Mouse (Mus musculus) retina, postnatal 1 day (tissue): ENCODE data around the gene Bhlhe40.

Source experiments
- DNase-seq: peaks from one replicate; pipeline ENCODE4 v3.0.0-alpha.2; 2012

Bhlhe40 gene

DNA sequence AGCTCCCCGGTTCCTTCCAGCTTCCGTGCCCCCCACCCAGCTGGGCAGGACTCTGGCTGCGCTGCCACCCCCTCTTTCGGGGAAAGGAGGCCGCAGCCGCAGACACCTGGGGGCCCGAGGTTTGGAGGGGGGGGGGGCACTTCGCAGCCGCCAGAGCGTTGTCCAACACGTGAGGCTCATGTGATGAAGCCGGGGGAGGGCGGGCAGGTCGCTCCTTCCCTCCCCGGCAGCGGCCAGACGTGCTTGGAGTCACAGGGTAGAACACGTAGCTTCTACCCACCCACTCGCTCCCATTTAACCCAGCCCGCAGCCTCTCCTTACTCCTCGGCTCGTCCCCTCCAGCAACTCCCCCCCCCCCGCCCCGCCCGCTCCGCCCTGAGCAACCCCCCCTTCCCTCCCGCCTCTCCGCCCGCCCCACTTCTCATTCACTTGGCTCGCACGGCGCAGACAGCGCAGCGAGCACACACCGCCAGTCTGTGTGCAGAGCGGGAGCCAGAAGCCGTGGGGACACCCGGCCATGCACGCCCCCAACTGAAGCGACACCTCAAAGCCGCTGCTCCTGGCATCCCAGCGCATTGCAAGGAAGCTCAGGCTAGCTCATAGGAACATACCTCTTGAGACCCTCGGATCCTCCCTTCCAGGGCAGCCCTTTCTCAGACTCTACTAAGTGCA lies at the start of gene Bhlhe40:
Bhlhe40 (plus strand) TSS at position 424 of the 672 bp plus-strand sequence.
- DNase-seq, result peak; percentile 84

DNA sequence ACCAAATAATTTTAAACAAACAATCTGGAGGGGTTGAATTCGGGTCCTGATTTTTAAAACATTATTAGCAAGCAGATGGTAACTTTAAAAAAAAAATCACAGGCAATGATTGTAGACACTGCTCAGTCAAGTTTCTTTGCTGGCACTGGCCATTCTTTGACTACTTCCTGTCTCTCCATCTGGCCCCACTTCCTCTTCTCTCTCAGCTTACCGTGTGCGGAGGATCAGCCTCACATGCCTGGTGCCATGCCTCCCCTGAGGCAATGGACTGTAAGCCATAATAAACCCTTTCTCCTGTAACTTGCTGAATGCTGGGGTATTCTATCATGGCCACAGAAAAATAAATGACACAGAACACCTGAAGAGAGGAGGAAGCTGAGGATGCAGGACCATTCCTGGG lies 48.8 kb upstream of the Bhlhe40 start:
- DNase-seq, result no peak

- no peak for DNase-seq
These were observed 42.4 kb upstream of the Bhlhe40 start for GRCm38 (mm10) chr6:108618025-108618424.

DNA sequence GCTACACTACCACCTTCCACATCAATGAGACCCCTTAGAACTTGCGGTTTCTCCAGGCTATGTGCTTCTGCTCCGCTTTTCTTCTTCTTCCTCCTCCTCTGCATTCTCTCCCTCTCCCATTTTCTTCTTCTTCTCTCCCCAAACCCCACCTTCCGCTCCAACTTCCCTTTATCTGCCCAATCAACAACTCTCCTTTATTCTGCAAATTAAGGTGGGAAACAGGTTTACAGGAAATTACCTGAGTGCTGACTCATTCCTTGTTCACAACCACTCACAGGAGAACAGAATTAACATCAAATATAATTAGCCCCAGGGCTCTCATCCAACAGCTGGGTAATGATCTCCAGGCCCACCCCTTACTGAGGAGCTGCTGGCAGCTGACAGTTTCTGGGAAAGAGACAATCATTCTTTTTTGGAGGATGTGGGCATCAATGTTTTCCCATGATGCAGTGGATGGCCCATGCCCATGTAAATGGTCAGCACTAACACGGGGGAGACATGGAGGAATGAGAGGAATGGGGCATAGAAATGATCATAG lies 37.3 kb upstream of the Bhlhe40 start:
- no peak for DNase-seq

DNA sequence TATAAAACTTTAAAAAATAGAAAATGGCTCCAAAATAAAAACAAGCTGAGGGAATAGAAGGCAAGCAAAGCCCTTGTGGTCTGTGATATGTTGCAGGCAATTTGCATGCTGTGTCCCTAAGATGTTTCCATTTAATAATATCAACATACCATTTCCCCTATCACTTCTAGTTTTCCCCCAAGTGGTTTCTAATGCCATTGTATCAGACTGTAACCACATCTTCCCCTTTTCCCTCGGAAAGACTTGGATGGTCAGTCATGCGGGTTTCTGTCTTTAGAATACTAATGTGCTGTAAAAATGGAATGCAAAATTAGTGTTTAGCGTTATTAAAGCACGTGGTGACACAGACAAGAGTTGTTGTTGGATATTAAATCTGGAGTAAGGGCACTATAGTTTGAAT lies 35.5 kb upstream of the Bhlhe40 start:
- DNase-seq, result no peak

DNA sequence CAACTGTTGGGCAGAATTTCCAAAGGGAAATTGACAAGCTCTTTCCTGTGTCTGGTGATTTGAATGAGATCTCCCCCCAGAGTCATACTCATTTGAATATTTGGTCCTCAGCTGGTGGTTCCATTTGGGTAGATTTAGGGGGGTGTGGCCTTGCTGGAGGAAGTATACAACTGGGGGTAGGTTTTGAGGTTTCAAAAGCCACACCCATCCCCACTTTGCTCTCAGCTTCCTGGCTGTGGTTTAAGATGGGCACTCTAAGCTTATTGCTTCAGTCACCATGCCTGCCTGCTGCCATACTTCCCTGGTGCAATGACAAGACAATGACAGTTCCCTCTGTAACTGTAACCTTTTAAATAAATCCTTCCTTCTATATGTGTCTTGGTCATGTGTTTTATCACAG lies 29.7 kb upstream of the Bhlhe40 start:
- DNase-seq, result no peak

DNA sequence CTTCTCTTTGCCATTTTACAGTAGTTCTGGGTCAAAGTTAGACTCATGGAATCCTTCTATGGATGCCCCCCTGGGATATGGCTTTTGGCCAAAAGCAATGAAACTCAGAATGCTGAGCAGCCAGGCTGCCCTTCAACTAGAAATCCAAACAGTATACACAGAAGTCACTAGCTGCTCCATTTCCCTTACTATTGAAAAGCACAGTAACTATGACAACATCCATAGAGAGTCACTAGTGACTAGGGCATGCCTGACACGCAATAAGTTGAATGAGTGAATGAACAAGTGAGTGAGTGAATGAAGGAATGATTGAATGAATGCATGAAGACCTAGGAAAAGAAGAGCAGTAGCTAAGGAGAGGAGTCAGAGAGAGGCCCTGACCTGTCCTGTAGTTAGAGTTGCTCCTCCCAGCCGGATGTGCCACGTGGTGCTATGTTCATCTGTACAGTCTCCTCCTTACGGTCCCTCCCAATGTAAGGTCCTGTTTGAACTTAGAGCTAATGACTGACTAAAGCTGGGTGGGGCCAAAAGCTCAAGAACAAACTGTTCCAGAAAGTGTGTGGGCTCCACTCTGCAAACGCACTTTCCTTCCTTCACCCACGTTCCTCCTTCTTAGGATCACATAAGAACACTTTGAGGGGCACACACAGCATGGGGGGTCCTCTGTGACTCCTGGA lies 22.1 kb upstream of the Bhlhe40 start:
- no peak for DNase-seq

- DNase-seq, result no peak
These were observed 18.4 kb upstream of the Bhlhe40 start for GRCm38 (mm10) chr6:108642020-108642419.

GRCm38 (mm10) chr6:108643035-108643434 lies 17.4 kb upstream of the Bhlhe40 start:
- no peak for DNase-seq

DNA sequence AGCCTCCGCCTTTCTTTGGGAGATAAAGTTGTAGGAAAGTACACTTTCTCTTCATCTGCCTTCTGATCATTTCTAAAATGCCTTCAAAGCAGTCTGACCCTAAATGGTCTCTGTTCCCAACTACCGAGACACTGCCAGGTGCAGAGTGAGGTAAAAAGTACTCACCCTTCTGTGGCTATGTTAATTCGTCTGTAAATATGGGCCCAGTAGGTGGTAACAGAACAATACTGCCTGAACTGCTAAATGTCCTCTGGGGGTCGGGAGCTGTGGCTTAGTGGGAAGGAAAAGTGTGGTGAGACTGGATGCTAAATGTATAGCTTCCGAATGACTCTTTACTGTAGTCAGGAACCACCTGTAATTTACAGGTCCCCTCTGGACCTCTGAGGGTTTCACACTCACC lies 16.1 kb upstream of the Bhlhe40 start:
- DNase-seq, result no peak

DNA sequence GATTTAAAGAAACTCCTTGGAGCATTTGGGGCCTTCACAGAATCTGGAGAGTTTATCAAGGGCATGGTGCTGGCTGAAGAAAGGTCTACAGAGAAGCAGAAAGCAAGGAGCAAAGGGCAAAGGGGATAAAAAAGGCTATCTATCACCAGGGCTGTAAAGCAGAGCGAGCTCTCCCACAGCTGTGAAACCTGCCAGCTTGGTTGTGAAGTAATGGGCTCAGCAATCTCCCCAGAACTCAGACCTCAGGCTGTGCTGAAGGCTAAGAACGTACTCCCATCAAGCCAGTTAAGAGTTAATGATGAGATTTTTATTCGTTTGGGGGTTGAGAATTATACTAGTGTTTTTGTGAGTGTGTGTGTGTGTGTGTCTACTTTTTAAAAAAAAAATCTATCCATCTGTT lies 13.3 kb upstream of the Bhlhe40 start:
- DNase-seq, result no peak

- DNase-seq, result peak; percentile 23
These were observed 12.4 kb upstream of the Bhlhe40 start for GRCm38 (mm10) chr6:108648072-108648471.

DNA sequence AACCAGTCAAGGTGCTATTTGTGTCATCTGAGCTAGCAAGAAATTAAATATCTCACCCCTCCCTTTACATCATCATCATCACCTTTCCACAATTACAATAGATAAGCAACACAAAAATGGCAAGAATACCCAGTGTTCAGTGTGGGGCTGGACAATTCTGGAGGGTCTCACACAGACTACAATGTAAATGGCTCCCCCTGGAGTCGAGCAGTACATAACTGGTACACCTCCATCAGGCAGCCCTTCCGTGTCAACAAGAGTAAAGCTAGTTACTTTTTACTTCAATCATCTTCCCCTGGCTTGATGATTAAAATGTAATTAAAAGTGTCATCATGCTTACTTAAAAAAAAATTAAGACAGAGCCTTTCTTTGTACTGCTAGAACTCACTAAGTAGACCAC lies 4.6 kb upstream of the Bhlhe40 start:
- DNase-seq, result no peak

DNA sequence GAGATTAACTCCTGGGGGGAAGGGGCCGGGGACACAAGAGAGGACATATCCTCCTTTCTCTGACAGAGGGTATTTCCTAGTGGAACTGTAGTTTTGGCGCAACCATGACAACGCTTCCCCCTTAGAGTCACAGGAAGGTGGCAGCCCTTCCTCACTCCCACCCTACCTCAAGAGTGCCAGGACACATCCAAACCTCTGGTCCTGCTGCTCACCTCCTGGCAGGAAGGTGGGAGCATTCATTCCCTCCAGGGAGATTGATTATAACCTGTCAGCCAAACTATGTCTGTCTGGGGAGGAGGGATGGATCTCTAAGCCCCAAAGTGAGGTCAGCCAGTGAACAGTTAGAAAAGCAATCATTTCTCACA lies 2.4 kb upstream of the Bhlhe40 start:
- DNase-seq, result no peak

- DNase-seq, result no peak
These were observed 1.8 kb upstream of the Bhlhe40 start for GRCm38 (mm10) chr6:108658416-108659201.

- peak; percentile 93 for DNase-seq
These were observed 1.2 kb upstream of the Bhlhe40 start for GRCm38 (mm10) chr6:108659221-108659725.

DNA sequence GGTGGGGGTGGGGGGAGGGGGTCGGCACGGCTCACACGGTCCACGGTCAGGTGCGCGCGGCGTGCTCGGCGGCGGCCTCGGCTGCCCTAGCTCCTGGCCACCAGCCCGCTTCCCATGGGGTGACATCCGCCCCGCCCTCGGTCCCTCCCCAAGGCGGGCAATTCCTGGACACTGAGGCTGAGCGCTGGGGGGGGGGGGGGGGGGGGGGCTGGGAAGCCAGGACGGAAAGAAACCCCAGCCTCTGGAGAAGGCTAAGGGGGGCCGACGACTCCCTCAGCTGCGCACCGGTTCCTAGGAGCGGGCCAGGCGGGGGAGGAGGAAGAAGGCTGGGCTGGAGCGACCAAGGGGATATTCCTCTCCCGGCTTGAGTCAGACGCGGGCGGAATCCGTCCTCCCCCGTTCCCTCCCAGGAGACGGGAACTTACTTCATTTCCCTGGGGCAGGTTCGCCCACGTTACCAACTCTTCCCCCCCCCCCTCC lies 663 bp upstream of the Bhlhe40 start:
- peak; percentile 78 for DNase-seq

DNA sequence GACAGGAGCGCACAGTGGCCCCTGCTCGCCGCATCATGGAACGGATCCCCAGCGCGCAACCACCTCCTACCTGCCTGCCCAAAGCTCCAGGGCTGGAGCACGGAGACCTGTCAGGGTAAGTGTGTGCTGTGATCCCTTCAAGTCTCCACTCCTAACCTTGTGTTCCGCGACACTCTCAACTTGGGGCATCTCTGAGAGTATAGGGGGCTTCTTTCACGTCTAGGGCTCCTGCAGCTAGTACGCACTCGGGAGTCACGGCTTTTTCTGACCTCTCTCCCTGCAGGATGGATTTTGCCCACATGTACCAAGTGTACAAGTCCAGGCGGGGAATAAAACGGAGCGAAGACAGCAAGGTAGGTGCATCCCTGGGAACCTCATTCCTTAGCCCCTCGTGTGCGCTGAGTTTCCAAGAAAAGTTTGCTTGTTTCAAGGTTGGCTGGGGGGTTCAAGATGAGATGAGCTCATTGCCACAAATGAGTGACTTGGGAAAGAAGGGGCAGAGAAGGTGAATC lies 505 bp downstream of the Bhlhe40 start:
- no peak for DNase-seq

GRCm38 (mm10) chr6:108661412-108661811 lies 983 bp downstream of the Bhlhe40 start:
- peak; percentile 90 for DNase-seq

GRCm38 (mm10) chr6:108661890-108662289 lies 1.5 kb downstream of the Bhlhe40 start:
- DNase-seq, result no peak

- DNase-seq, result no peak
These were observed 2.1 kb downstream of the Bhlhe40 start for GRCm38 (mm10) chr6:108662314-108663240.
